Mouse (Mus musculus): ENCODE data around the gene Pcsk2.

DNA sequence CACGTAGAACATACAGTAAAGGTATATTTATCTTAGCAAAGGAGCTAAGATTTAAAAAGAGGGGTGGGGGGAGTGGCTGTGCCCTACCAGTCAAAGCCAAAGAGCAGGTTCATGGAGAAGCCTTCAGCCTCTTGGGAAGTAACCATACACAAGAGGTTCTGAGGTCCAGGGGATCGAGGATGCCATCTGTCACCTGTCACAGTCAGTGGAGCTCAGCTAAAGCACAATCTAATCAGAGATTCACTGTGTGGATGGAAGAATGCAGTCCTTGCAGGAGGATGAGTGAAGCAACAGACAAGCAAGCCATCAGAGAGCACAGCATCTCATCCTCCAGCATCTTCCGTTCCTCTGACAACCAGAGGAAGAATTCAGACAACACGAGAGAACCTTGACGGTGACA lies 244.0 kb downstream of the Pcsk2 start:
- TF ChIP-seq CTCF (IDR thresholded peaks at IDR 0.05; ENCODE audit: extremely low read depth, insufficient read depth, insufficient read length, insufficient replicate concordance) (no peak), POLR2A (IDR thresholded peaks at IDR 0.05; ENCODE audit: low read depth, low read length) (no peak)
